Mouse (Mus musculus) liver, adult 2 months (tissue): ENCODE data around the gene Opa3.

Experiments used
- CTCF ChIP-seq: fragments of 200-500 bp; IDR thresholded peaks from 2 replicates; pipeline ENCODE4 v1.5.1; 2011; ENCODE audit warnings: low read depth, low read length, control low read depth
- POLR2A ChIP-seq: fragments of 200-500 bp; IDR thresholded peaks from 2 replicates; pipeline ENCODE4 v1.6.1; 2011; ENCODE audit warnings: low read length, control low read depth; ENCODE audit not compliant: insufficient read depth; ENCODE audit errors: extremely low read depth

- no peak for TF ChIP-seq CTCF
- no peak for TF ChIP-seq POLR2A
Observed at GRCm38 (mm10) chr7:19282385-19282784, 54.3 kb downstream of the Opa3 start, which contains the start of gene Rtn2.
